Mouse (Mus musculus) cerebellum, adult 9-10 months (tissue): Measurements from ENCODE around the gene 2310022A10Rik.
A peak's percentile ranks its signal among the peaks of the same experiment; 100 is the strongest.

ENCODE experiments used
- DNase-seq: peaks from one replicate; pipeline ENCODE4 v3.0.0; 2022

2310022A10Rik gene

GRCm38 (mm10) chr7:27541922-27542321 lies 11.1 kb upstream of the 2310022A10Rik start:
- no peak for DNase-seq

GRCm38 (mm10) chr7:27542392-27543033 lies 10.5 kb upstream of the 2310022A10Rik start:
- peak; percentile 89 for DNase-seq

GRCm38 (mm10) chr7:27543065-27543464 lies 10.0 kb upstream of the 2310022A10Rik start:
- no peak for DNase-seq

GRCm38 (mm10) chr7:27543851-27544250 lies 9.2 kb upstream of the 2310022A10Rik start:
- DNase-seq: no peak

GRCm38 (mm10) chr7:27544675-27545370 lies 8.2 kb upstream of the 2310022A10Rik start:
- peak; percentile 53 for DNase-seq

GRCm38 (mm10) chr7:27549597-27549996 lies 3.4 kb upstream of the 2310022A10Rik start:
- no peak for DNase-seq

- no peak for DNase-seq
These were observed 963 bp upstream of the 2310022A10Rik start for GRCm38 (mm10) chr7:27552070-27552469.

- DNase-seq: no peak
These were observed 7.4 kb downstream of the 2310022A10Rik start for GRCm38 (mm10) chr7:27560291-27560887.

- no peak for DNase-seq
These were observed 7.9 kb downstream of the 2310022A10Rik start for GRCm38 (mm10) chr7:27560978-27561377.

GRCm38 (mm10) chr7:27569580-27570224 lies 16.7 kb downstream of the 2310022A10Rik start:
- DNase-seq: no peak

- DNase-seq: no peak
These were observed 19.1 kb downstream of the 2310022A10Rik start for GRCm38 (mm10) chr7:27572133-27572532.

- DNase-seq: no peak
These were observed 21.3 kb downstream of the 2310022A10Rik start for GRCm38 (mm10) chr7:27574124-27574880.

GRCm38 (mm10) chr7:27576914-27577313 lies 23.9 kb downstream of the 2310022A10Rik start:
- peak; percentile 60 for DNase-seq

GRCm38 (mm10) chr7:27577589-27577988 lies 24.6 kb downstream of the 2310022A10Rik start:
- no peak for DNase-seq

GRCm38 (mm10) chr7:27578465-27578864 lies 25.4 kb downstream of the 2310022A10Rik start:
- DNase-seq: no peak

GRCm38 (mm10) chr7:27580380-27581174 lies 27.5 kb downstream of the 2310022A10Rik start:
- DNase-seq: no peak

GRCm38 (mm10) chr7:27586861-27587260 lies 33.8 kb downstream of the 2310022A10Rik start:
- no peak for DNase-seq

- no peak for DNase-seq
These were observed 34.7 kb downstream of the 2310022A10Rik start for GRCm38 (mm10) chr7:27587741-27588140.

- peak; percentile 53 for DNase-seq
These were observed 37.1 kb downstream of the 2310022A10Rik start for GRCm38 (mm10) chr7:27590088-27590487.

- DNase-seq: peak; percentile 70
These were observed 37.7 kb downstream of the 2310022A10Rik start for GRCm38 (mm10) chr7:27590566-27591213.
